In the genomic region with DNA sequence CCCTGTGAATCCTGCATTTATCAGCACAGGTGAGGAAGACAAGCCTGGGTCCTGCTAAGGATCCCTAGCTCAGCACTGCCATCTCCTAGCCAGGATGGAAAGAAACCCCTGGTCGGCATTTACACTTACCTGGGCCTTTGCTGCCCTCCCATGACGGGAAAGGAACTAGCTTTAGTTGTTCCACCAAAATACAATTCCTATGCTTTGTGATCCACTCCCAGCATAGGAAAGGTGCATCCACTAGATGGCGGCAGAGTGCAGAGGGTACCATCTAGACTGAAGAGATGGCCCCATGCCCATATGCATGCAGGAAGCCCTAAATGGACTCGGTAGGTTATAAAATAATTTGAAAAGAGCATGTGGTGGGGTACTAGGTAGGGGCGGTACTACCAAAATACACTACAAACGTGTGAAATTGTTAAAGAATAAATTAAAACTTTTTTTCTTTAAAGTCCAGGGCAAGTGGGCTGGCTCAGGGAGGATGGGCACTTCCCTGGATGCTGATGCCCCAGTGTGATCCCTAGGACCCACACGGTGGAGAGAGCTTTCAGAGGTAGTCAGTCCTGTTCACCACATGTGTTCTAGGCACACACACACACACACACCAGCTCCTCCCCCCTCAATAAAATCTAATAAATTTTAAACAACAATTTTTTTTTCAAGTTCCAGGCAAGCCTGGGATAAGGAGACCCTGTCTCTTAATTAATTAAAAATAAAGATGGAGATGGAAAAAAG, we compare ENCODE assay signal across 8 mouse cellular contexts. TPM values are rescaled to one million over a fixed set of nuclear protein-coding genes. Genes with fewer than 3 reads are reported as not detected.
A peak's percentile ranks its signal among the peaks of the same experiment; 100 is the strongest.
DNase-seq lines count a peak whose midpoint lies in the region; ATAC-seq and TF ChIP-seq lines count a peak whose summit lies in the region.

No protein-coding gene starts in this region.

- no peak overlapping the region for H3K27ac ChIP-seq in intestine, embryonic 14.5 days (ENCODE audit: low read depth)
- no peak overlapping the region for H3K27ac ChIP-seq in midbrain, embryonic 11.5 days (ENCODE audit: low read depth, low read length)
- no peak overlapping the region for H3K27ac ChIP-seq in small intestine, adult 2 months (ENCODE audit: insufficient read depth, low read depth, low read length)

- H3K4me3 ChIP-seq in intestine, embryonic 14.5 days (ENCODE audit: low read depth, low read length): no peak overlapping the region
- no peak overlapping the region for H3K4me3 ChIP-seq in midbrain, embryonic 11.5 days (ENCODE audit: low read depth, low read length)
- H3K4me3 ChIP-seq in small intestine, adult 2 months (ENCODE audit: low read depth, low read length): no peak overlapping the region

- peak; percentile 84; the same call in 1 of the 2 replicates for TF ChIP-seq CTCF in small intestine, adult 2 months (IDR thresholded peaks at IDR 0.05; ENCODE audit: extremely low read depth, insufficient read length, insufficient replicate concordance, low read depth, low read length)

- 15% methylated on average over 7 of the region's 7 CpGs for WGBS in intestine, embryonic 14.5 days
- 22% methylated on average over 7 of the region's 7 CpGs for WGBS in midbrain, embryonic 11.5 days
- WGBS in small intestine, adult 2 months: 7% methylated on average over 7 of the region's 7 CpGs

- DNase-seq in adrenal gland, adult 2 months: peak; percentile 89
- DNase-seq in embryo, embryonic 10.5 days (ENCODE audit: low spot score): peak; percentile 86
- DNase-seq in gastrocnemius, postnatal 14 days: peak; percentile 80
- DNase-seq in intestine, embryonic 14.5 days (ENCODE audit: low spot score): peak; percentile 92
- DNase-seq in left cerebral cortex, postnatal 36 days (ENCODE audit: low spot score in 2 of 2): peak; percentile 73 to 80
- DNase-seq in midbrain, embryonic 11.5 days (ENCODE audit: low spot score, missing footprints): peak; percentile 96
- DNase-seq in yolk sac, embryonic 10.5 days (ENCODE audit: low spot score): no peak

- no peaks in the 10 kb centered on the region for H3K9me3 ChIP-seq in intestine, embryonic 14.5 days (ENCODE audit: control insufficient read depth, low read length)
- no peaks in the 10 kb centered on the region for H3K9me3 ChIP-seq in midbrain, embryonic 11.5 days (ENCODE audit: control insufficient read depth, low read length)

- ATAC-seq in intestine, embryonic 14.5 days (replicated peaks; ENCODE audit: low FRiP score, low TSS enrichment, low read depth): peak; percentile 51
- ATAC-seq in midbrain, embryonic 11.5 days (ENCODE audit: low FRiP score): peak; percentile 71

- no peak for TF ChIP-seq POLR2A in small intestine, adult 2 months (IDR thresholded peaks at IDR 0.05; ENCODE audit: low read depth, low read length)

- H3K36me3 ChIP-seq in intestine, embryonic 14.5 days (ENCODE audit: control insufficient read depth, insufficient read depth, low read length): peaks cover 75% of the 10 kb centered on the region
- H3K36me3 ChIP-seq in midbrain, embryonic 11.5 days (ENCODE audit: control insufficient read depth, insufficient read depth, low read length): peaks cover 16% of the 10 kb centered on the region
- H3K36me3 ChIP-seq in small intestine, adult 2 months (ENCODE audit: control insufficient read depth, insufficient read depth, low read length): peaks cover 43% of the 10 kb centered on the region

- H3K27me3 ChIP-seq in intestine, embryonic 14.5 days (replicated peaks; ENCODE audit: control insufficient read depth, insufficient read depth, low read length): no peaks in the 10 kb centered on the region
- H3K27me3 ChIP-seq in midbrain, embryonic 11.5 days (ENCODE audit: control insufficient read depth, insufficient read depth, low read length): no peaks in the 10 kb centered on the region
- H3K27me3 ChIP-seq in small intestine, adult 2 months (ENCODE audit: control insufficient read depth, insufficient read depth, low read length): no peaks in the 10 kb centered on the region

- intact Hi-C loops in gastrocnemius, postnatal 14 days (cut with DNase I; ENCODE audit: low total_unique reads): no loop called here
- intact Hi-C loops in left cerebral cortex, postnatal 36 days (cut with DNase I): no loop called here

- no peak overlapping the region for H3K9ac ChIP-seq in intestine, embryonic 14.5 days (ENCODE audit: low read length)
- no peak overlapping the region for H3K9ac ChIP-seq in midbrain, embryonic 11.5 days (ENCODE audit: low read length)

- no peak overlapping the region for H3K4me2 ChIP-seq in intestine, embryonic 14.5 days (ENCODE audit: low read length)
- H3K4me2 ChIP-seq in midbrain, embryonic 11.5 days: no peak overlapping the region

- H3K4me1 ChIP-seq in intestine, embryonic 14.5 days (replicated peaks; ENCODE audit: control insufficient read depth, insufficient read depth, low read length): peaks cover 3% of the 10 kb centered on the region
- H3K4me1 ChIP-seq in midbrain, embryonic 11.5 days (ENCODE audit: control insufficient read depth, insufficient read depth, low read length): peaks cover 4% of the 10 kb centered on the region
- H3K4me1 ChIP-seq in small intestine, adult 2 months (ENCODE audit: control insufficient read depth, insufficient read depth, insufficient read length, low read length): peaks cover 8% of the 10 kb centered on the region; the same call in 1 of the 2 replicates

RNA-seq across cellular contexts. Expression of a gene that starts 14.7 kb away (rescaled TPM):
- 100 to 1,000 TPM; 385 to 398 TPM for total RNA-seq in adrenal gland, adult 2 months (2021)
- 1,369 and 1,819 TPM in 2 replicates for polyA plus RNA-seq in adrenal gland, adult 2 months (2012; rRNA removed)
- total RNA-seq in gastrocnemius, postnatal 14 days (2021): 10 to 100 TPM; 67.4 to 70.3 TPM
- polyA plus RNA-seq in intestine, embryonic 14.5 days (2014; fragmentation: Nextera tagmentation; extraction: Ambion mirVana): 414 and 449 TPM in 2 replicates
- 100 to 1,000 TPM; 114 to 126 TPM for total RNA-seq in left cerebral cortex, postnatal 36 days (2021)
- polyA plus RNA-seq in midbrain, embryonic 11.5 days (2014; fragmentation: Nextera tagmentation; extraction: Ambion mirVana): 229 and 237 TPM in 2 replicates
- polyA plus RNA-seq in small intestine, adult 2 months (2012; rRNA removed): 561 and 627 TPM in 2 replicates

RNA-seq across cellular contexts. Expression of a gene that starts 14.8 kb away (rescaled TPM):
- 100 to 1,000 TPM; 490 to 694 TPM for total RNA-seq in adrenal gland, adult 2 months (2021)
- polyA plus RNA-seq in adrenal gland, adult 2 months (2012; rRNA removed): 397 and 541 TPM in 2 replicates
- total RNA-seq in gastrocnemius, postnatal 14 days (2021): 10 to 100 TPM; 18.4 to 19.9 TPM
- polyA plus RNA-seq in intestine, embryonic 14.5 days (2014; fragmentation: Nextera tagmentation; extraction: Ambion mirVana): 46.9 and 53.5 TPM in 2 replicates
- total RNA-seq in left cerebral cortex, postnatal 36 days (2021): 10 to 100 TPM; 45.9 to 53.4 TPM
- 38.3 and 38.4 TPM in 2 replicates for polyA plus RNA-seq in midbrain, embryonic 11.5 days (2014; fragmentation: Nextera tagmentation; extraction: Ambion mirVana)
- 35.2 and 53.6 TPM in 2 replicates for polyA plus RNA-seq in small intestine, adult 2 months (2012; rRNA removed)

RNA-seq across cellular contexts. Expression of a gene that starts 45.6 kb away (rescaled TPM):
- not detected for total RNA-seq in adrenal gland, adult 2 months (2021)
- 0.01 TPM in 1 of 2 replicates, not detected in the other for polyA plus RNA-seq in adrenal gland, adult 2 months (2012; rRNA removed)
- total RNA-seq in gastrocnemius, postnatal 14 days (2021): not detected
- polyA plus RNA-seq in intestine, embryonic 14.5 days (2014; fragmentation: Nextera tagmentation; extraction: Ambion mirVana): not detected in 2 replicates
- total RNA-seq in left cerebral cortex, postnatal 36 days (2021): not detected
- polyA plus RNA-seq in midbrain, embryonic 11.5 days (2014; fragmentation: Nextera tagmentation; extraction: Ambion mirVana): not detected in 2 replicates
- not detected in 2 replicates for polyA plus RNA-seq in small intestine, adult 2 months (2012; rRNA removed)
